Mouse (Mus musculus): ENCODE results near the gene Fip1l1.

Gene Fip1l1

DNA sequence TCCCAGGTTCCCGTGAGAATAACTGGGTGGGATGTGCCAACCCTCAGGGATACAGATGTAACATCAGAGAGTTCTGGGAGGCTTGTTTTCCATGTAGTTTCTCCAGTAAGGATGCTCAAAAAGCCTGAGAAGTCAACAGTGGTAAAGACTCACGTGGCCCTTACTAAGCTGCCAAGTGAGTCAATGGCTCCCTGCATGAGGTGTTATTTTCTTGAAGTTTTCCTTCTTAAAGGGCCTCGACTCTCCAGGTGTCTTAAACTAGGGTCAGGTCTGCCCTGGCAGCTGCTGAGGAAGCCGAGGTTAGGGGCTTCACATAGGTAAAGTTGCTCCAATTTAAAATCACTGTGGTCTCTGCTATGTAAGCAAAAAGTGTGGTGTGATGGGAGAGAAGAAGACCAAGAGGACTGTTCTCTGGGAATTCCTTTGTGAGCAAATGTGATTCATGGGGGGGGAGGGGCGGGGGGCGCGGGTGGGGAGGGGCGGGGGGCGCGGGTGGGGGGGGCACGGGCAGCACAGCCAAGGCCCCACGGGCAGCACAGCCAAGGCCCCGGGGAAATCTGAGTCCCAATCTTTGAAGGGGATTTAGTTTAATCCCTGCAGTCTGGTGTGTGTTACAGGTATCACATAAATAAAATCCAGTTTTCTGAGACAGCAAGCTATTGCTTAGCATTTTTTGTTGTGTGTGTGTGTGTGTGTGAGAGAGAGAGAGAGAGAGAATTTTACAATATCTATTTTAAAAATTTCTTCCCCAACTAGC, 82.7 kb downstream of the Fip1l1 start:
- DNase-seq: no peak

DNA sequence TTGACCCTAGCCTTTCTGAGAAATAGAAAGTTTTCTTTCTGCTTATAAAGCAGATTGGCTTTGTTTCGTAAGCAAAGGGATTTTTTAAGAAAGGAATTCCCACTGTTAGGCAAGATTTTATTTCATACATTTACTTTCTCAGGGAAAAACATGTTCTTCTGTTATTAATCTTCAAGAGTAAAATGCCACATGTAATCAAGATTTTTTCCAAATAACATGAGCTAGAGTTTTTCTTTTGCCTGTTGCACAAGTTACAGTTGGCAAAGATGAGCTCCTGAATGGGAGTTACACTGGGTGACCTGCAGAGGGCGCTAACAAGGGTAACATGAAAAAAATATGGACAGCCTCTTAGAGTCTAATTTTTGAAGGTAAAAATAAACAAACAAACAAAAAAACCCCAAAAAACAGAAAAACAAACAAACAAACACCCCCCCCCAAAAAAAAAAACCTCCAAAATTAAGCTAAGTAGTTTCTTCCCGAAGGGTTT, 83.4 kb downstream of the Fip1l1 start:
- no peak for DNase-seq

DNA sequence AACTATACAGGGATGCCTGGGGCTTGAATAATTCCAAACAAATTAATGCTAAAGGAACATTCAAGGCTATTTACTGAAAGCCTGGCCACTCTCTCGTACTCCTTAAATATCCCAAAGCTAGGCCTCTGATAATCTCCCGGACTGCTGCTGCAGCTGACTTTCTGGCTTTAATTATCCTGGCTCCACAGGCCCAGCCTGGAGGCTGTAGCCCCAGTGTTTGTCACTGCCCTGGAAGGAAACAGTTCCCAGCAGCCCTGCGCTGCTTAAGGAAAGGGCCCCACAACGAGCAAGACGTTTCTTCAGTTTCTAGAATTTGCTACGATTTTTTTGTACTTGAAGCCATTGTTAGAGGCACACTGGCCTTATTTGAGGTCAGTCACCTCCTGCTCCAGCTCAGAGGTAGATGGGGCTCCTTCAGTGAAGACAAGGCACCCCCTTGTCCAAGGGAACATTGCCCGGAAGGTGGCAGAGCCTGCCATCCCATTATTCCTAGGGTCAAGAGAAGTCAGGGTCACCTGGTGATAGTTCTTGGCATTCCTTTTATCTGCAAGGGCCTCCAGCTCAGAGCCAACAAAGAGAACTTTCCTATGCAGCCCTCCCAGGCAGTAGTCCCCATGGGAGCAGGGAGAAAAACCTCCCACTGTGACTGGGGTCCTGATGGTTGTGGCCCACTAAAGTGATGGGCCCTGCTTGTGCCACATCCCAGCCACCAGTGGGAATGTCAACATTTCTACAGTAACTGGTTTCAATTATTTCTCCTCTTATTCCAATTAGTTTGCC, 86.6 kb downstream of the Fip1l1 start:
- no peak for DNase-seq

DNA sequence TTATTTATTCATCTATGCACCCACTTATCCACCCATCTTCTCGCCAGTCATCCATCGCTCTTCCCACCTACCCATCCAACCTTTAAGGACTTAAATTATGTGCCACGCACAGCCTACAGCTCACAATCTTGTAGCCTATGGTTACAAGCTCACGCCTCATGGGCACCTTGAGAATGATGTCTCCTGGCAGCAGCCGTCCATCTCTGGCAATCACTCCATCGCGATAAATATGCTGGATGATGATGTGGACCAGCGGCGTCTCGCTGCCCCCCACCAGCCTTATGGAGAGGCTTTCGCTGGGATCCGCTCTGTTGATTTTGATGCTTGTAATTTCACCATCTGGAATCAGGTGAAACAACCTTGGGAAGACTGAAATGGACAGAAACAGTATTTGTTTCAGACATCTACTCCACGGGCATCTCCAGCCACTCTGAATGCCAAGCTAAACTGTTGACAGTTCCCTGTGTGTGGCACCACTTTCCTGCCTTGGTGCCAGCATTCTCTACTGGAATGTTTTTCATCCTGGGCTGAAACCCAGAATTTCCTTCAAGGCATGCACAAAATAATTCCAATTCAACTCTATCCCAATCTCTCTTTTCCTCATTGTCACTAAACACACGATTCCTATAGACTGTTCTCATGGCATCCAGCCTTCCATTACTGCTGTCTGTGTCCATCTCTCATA, 88.2 kb downstream of the Fip1l1 start:
- DNase-seq: no peak

DNA sequence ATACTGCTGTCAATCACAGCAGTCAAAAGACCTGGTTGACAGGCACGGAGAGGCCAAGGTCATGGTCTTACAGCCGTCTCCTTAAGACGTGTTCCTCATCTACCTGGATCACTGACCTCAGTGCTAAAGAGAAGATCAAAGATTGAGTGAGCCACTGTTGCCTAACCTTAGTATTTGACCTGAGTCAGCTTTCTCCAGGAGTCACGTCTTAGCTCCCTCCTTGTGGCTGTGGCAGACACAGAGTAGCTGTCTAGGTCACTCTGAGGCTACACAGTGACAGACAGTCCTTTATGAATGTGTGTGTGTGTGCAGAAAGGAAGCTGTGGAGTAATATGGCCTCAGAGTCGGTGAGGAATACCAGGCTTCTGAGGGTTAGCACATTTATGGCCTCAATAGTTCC, 89.1 kb downstream of the Fip1l1 start:
- DNase-seq: no peak

DNA sequence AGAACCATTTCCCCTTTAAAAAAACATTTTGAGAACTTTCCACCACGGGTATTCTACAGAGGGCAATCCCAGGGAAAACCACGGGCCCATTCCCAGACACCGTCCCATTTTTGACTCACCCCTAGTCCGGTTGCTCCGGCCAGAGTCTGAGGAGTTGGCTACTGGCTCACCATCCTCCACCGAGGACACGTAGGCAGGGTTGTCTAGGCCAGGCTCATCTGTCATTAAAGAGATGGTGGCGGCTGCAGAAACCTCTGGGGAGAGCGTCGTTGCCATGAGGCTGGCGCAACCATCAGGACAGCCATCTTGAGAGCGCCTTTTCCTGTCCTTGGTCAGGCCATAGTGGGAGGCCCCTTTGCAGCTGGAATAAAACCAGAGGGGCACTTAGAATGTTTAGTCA, 92.8 kb downstream of the Fip1l1 start:
- DNase-seq: no peak

DNA sequence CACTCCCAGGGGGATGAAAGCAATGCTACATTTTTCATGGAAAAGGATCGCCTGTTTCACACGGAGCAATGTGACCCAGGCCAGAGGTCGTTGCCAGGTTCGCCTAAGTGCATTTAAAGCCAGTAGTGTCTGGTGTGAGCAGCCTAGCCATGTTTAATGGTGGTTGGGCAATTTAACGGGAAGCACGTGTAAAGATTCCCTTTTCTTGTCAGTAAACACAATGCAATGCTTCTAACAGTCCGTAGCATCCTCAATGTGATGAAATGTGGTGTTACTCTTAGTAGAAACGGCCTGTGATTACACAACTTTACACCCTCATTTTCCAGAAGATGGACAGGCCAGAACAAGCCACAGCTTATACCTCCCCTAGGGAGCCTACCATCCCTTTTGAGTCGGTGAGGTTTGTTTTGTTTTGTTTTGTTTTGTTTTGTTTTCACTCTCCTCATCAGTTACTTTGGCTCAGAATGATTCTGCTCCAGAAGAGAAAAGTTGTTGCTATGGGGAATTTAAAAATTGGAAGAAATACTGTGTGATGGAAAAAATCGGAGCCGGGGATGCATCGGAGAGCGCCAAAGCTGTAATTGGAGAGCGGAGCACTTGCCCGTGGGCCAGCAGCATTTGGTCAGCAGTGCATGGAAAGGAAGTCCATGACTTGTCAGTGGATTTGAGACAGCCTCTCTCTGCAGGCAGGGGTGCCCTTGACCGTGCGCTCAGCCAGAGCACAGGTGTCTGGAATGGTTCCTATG, 97.3 kb downstream of the Fip1l1 start:
- no peak for DNase-seq

DNA sequence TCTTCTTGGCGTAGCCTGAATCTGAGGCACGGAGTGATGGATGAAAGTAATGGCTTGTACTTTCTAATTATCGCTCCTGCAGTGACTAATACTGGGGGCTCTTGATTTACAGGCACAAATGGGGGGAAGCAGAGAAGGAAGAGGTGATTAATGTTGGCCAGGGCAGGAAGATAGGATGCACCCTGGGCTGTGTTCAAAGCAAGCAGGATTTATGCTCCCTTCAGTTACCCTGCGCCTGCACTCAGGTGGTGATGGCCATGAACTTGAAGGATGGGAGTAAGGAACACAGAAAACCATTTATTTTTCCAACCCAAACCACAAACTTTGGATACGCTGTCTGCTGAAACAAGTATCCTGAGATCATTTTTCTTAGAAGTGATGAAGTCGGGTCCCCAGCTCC, 98.2 kb downstream of the Fip1l1 start:
- no peak for DNase-seq

DNA sequence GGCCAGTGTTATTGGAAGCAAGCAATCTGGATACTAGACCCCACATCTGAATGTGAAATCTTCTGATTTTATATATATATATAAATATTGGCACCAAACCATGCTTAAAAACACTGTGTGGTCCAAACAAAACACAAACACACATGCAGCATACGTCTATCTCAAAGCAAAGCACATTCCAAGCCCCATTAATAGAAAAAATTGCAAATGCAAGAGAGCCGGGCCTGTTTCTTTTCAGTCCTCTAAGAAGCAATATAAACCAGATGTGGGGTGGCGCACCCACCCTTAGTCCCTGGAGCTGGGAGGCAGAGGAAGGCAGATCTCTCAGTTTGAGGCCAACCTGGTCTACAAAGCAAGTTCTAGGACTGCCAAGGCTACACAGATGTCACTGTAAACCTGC, 99.1 kb downstream of the Fip1l1 start:
- DNase-seq: no peak

DNA sequence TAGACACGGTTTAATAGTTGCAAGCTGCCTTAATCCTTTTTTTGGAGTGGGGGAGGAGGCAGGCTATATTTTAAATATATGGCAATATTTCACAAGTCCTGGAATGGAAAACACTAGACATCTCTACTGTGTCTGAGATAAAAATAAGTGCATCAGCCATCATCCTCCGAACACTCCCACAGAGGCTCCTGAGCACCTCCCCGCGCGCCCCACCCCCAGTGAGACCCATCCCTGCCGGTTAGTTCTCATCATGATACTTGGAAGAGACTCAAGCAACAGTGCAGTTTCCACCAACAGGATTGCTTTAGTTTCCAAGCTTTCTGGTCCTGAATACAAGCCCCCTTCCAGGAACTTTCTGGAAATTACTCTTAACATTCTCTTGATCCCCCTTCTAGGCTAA, 104.3 kb downstream of the Fip1l1 start:
- no peak for DNase-seq

DNA sequence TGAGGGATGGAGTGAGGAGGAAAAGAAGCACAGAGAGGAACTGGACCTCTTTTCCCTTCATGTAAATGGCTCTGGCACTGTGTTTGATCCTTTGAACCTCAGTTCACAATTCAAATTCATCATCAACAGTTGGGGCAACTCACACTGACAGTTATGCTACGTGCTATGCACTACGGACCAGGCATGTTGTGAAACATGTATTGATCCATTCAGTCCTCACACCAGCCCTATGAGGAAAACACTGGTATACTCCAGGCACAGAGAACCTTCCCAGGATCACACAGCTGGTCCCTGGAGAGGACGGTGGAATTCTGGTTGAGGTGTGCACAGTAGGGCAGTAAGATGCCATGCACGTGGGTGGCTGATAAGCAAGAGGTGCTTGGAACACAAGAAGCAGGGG, 105.3 kb downstream of the Fip1l1 start:
- no peak for DNase-seq

DNA sequence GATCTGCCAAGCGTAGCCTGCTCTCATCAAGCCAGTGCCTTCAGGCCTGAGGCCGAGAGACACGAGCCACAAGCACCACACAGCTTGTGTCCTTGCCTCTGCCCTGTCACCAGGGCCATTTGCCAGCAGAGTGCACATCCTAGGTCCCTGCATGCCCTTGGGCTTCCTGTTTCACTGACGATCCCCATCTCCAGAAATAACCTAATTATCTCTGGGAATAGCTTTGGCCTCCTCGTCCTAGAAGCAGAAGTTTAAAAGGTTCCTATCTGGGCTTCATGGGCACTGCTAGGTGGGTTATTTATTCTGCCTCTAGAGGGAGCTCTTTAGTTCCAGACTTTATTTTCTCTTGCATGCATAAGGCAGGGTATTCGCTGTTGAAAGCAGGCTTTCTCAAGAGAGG, 105.8 kb downstream of the Fip1l1 start:
- peak; percentile 51 to 64 for DNase-seq

DNA sequence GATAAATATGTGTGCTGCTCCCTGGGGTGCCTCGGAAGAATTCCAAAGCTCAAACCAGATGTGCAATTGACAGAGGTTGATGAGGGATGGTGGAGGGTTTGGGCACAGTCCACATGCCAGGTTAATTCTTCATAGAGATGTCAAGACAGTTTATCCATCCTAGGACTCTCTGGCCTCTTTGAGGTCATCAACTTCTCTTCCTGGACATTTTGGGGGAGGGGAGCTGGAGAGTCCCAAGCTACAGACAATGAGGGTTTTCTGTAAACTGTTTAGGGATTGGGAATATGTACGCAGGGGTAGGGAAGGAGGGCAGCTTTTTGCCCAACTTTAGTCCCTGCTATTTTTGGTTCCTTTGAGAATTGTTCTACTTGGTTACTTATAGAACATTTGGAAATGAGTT, 107.0 kb downstream of the Fip1l1 start:
- DNase-seq: no peak

DNA sequence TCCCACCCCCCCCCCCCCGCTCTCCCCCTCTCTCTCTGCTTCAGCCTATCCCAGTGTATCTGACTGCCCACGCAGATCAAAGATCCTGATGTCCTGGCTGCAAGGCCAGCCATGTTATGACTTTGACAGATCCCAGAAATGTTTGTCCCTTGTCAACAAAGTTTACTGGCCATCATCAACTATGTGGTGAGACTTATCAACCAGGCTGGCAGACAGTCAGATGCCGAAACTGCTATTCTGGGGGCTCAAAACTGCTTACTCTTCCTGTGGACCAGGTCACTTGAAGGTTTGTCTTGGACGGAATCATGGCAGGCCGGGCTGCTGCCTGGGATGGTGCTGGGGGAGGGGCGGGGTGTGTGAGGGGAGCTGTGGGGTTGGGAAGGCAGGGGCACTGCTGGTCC, 112.3 kb downstream of the Fip1l1 start:
- no peak for DNase-seq

DNA sequence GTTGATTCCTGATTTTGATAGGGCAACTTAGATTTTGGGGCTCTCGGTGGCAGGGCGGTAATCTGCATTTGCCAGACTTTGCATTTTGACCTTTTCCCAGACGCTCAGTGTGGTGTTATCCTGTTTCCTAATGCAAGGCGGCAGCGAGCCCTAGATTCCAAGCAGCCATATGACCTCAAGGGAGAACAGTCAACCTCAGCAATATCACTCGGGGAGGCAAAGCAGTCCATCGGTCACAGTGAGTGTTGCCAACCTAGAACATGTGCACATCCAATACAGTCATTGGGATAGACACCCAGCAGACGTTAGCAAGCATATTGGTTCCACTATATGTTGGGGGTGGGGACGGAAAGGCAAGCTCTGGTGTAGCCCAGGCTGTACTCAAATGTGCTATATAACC, 113.0 kb downstream of the Fip1l1 start:
- DNase-seq: no peak
